Mouse (Mus musculus): ENCODE measurements around the gene Hes3. TPM values are rescaled to one million over a fixed set of nuclear protein-coding genes. Genes with fewer than 3 reads are reported as not detected.
A peak's percentile ranks its signal among the peaks of the same experiment; 100 is the strongest.

The Hes3 gene
- polyA plus RNA-seq, 1 experiment from 2014 or later, result not detected

DNA sequence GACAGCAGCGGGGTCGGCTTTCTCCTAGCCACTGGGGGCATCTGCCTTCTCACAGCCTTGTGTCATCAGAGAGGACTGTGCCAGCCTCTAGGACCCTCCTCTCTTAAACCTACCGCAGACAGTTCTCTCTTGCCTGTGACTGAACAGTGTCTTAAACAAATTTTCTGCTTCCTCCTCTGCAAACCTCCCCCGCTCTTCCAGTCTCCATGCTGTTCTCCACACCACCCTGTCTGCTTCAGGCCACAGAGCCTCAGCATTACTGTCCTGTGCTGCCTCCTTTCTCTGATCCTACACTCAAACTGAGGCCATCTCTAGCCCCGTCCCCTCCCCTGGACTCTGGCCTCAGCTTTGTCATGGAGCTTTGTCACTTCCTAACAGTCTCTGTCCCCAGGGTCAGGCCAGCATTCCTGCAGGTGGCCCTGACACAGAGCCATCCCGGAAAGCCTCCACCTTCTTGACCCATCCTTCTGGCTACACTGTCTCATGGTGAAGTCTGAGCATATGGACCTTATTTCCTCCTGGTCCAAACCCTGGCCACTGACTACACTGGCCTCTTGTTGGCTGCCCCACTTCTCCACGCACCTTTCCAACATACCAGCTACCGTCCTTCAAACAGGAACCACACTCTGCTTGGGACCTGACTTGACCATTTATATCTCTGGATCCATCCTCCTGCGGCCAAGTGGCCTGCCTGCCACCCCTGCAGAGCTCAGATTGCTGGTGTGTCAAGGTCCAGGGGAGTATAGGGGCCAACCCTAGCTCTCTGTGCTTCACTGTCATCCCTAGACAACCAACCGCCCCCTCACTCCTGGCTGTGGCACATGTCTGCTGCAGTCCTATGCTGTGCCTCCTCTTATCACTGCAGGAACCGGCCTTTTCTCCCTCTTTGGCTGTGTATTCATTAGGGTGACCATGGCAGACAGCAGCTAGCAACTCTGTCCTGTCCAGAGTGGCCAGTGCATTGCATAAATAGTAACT, 46.6 kb downstream of the Hes3 start:
- Histone ChIP-seq H3K27me3 (replicated peaks) (no peaks in the 10 kb centered on the region), H3K27ac (no peak overlapping the region), H3K36me3 (no peaks in the 10 kb centered on the region), H3K9ac (no peak overlapping the region), H3K9me3 (no peaks in the 10 kb centered on the region), H3K4me1 (no peaks in the 10 kb centered on the region), H3K4me2 (no peak overlapping the region), H3K4me3 (replicated peaks) (no peak overlapping the region)
- 0 out of 2 replicates have a peak, but pooled peaks have one; percentile 33 for ATAC-seq (ENCODE audit: insufficient read depth, low FRiP score, low read depth)
- WGBS, result 80% methylated on average over 11 of the region's 11 CpGs

DNA sequence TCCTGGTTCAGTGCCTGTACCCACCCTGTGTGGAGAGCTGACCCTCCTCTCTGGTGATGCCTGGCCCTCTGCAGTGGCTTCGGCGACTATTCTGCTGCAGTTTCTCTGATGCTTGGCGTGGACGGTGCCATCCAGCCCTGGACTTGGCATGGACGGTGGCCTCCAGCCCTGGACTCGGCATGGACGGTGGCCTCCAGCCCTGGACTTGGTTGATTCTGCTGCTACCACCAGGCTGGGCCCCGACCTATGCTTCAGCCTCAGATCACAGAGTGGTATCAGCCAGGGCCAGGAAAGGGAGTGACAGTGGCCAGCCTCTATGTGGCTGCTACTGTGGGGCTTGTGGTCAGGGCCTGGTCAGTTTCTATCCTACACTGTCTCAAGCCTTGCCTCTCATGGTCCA, 47.5 kb downstream of the Hes3 start:
- H3K27me3 ChIP-seq (replicated peaks), result no peaks in the 10 kb centered on the region
- H3K4me1 ChIP-seq, result no peaks in the 10 kb centered on the region
- 82% methylated on average over 8 of the region's 8 CpGs for WGBS
- no peak overlapping the region for H3K27ac ChIP-seq
- H3K9ac ChIP-seq, result no peak overlapping the region
- ATAC-seq (ENCODE audit: insufficient read depth, low FRiP score, low read depth), result no peak
- no peak overlapping the region for H3K4me3 ChIP-seq (replicated peaks)
- no peaks in the 10 kb centered on the region for H3K36me3 ChIP-seq
- no peaks in the 10 kb centered on the region for H3K9me3 ChIP-seq
- H3K4me2 ChIP-seq, result no peak overlapping the region

DNA sequence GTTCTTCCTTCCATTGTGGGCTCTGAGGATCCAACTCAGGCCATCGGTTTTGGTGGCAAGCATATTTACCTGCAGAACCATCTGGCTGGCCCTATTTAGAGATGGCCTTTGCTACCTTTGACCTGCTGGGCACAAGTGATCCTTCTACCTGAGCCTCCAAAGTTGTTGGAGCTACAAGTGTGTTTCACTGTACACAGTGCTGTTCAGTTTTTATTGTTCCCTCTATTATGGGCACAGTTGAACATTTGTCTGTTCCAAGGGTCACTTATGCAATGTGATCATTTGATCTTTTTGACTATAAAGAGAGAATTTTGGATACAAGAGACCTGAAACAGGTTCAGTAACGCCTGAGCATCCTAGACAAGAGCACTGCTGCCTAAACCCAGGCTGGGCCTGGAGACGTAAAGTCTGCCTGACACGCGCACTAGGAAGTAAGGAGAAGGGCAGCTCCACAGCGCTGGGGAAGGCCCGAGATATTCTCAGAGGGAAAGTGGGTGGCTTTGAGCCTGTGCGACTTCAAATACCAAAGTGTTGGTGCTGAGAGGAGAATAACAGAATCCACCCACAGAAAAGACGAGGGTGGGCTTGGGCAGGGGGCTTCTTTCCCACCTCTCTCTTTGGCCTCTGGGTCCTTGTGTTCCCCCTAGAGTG, 48.1 kb downstream of the Hes3 start:
- Histone ChIP-seq H3K27ac (no peak overlapping the region), H3K9ac (no peak overlapping the region), H3K4me1 (no peaks in the 10 kb centered on the region), H3K9me3 (no peaks in the 10 kb centered on the region), H3K36me3 (no peaks in the 10 kb centered on the region), H3K4me2 (no peak overlapping the region), H3K4me3 (replicated peaks) (no peak overlapping the region), H3K27me3 (replicated peaks) (no peaks in the 10 kb centered on the region)
- ATAC-seq (ENCODE audit: insufficient read depth, low FRiP score, low read depth), result no peak
- 86% methylated on average over 9 of the region's 9 CpGs for WGBS

DNA sequence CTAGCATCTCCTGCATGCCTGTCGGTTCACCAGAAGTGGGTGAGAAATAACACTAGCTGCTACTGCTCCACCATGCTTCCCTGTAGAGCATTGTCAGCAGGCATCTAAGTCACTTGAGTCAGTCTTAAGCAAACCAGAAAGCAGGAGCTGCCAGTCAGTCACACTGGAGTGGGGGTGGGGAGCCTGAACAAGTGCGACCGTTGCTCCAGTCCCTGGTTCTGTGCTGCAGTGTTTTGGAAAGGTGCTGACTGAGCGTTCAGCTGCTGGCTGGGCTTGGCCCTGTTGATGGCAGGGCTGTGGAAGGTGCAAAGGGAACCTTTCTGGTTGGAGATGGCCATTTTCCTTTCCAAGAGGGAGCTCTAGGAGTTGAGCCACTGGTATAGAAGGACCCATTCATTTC, 51.5 kb downstream of the Hes3 start:
- Histone ChIP-seq H3K4me2 (no peak overlapping the region), H3K27ac (no peak overlapping the region), H3K27me3 (replicated peaks) (no peaks in the 10 kb centered on the region), H3K9ac (no peak overlapping the region), H3K4me1 (no peaks in the 10 kb centered on the region), H3K36me3 (no peaks in the 10 kb centered on the region), H3K4me3 (replicated peaks) (no peak overlapping the region), H3K9me3 (no peaks in the 10 kb centered on the region)
- 72% methylated on average over 4 of the region's 4 CpGs for WGBS
- no peak for ATAC-seq (ENCODE audit: insufficient read depth, low FRiP score, low read depth)

Other genes with a start within 250 kb of the Hes3 start
- 11.9 and 13.2 TPM in 2 replicates for gene Plekhg5, start 219.2 kb downstream of the Hes3 start, polyA plus RNA-seq (2015; fragmentation: Nextera tagmentation; extraction: Ambion mirVana)
- 0.84 and 1.4 TPM in 2 replicates for gene Tnfrsf25, start 175.7 kb downstream of the Hes3 start, polyA plus RNA-seq (2015; fragmentation: Nextera tagmentation; extraction: Ambion mirVana)
- 15.9 and 19.2 TPM in 2 replicates for gene Espn, start 139.3 kb downstream of the Hes3 start, polyA plus RNA-seq (2015; fragmentation: Nextera tagmentation; extraction: Ambion mirVana)
- gene Hes2, start 132.8 kb downstream of the Hes3 start, polyA plus RNA-seq (2015; fragmentation: Nextera tagmentation; extraction: Ambion mirVana), result 0.43 and 0.44 TPM in 2 replicates
- gene Acot7, start 113.5 kb downstream of the Hes3 start, polyA plus RNA-seq (2015; fragmentation: Nextera tagmentation; extraction: Ambion mirVana), result 60.0 and 63.1 TPM in 2 replicates
- 12.9 and 13.5 TPM in 2 replicates for gene Gpr153, start 17.4 kb downstream of the Hes3 start, polyA plus RNA-seq (2015; fragmentation: Nextera tagmentation; extraction: Ambion mirVana)
- 19.1 and 21.4 TPM in 2 replicates for gene Icmt, start 5.6 kb upstream of the Hes3 start, polyA plus RNA-seq (2015; fragmentation: Nextera tagmentation; extraction: Ambion mirVana)
- gene Rnf207, start 27.3 kb upstream of the Hes3 start, polyA plus RNA-seq (2015; fragmentation: Nextera tagmentation; extraction: Ambion mirVana), result 1.0 TPM in 2 replicates
- gene Rpl22, start 34.1 kb upstream of the Hes3 start, polyA plus RNA-seq (2015; fragmentation: Nextera tagmentation; extraction: Ambion mirVana), result 372 and 377 TPM in 2 replicates
- 1.4 and 1.5 TPM in 2 replicates for gene Chd5, start 47.0 kb upstream of the Hes3 start, polyA plus RNA-seq (2015; fragmentation: Nextera tagmentation; extraction: Ambion mirVana)
- 1.9 and 2.2 TPM in 2 replicates for gene Nphp4, start 185.0 kb upstream of the Hes3 start, polyA plus RNA-seq (2015; fragmentation: Nextera tagmentation; extraction: Ambion mirVana)
- gene Kcnab2, start 186.2 kb upstream of the Hes3 start, polyA plus RNA-seq (2015; fragmentation: Nextera tagmentation; extraction: Ambion mirVana), result 5.0 and 5.2 TPM in 2 replicates